Comparison of ENCODE assay signal across 8 mouse cellular contexts in the genomic region with DNA sequence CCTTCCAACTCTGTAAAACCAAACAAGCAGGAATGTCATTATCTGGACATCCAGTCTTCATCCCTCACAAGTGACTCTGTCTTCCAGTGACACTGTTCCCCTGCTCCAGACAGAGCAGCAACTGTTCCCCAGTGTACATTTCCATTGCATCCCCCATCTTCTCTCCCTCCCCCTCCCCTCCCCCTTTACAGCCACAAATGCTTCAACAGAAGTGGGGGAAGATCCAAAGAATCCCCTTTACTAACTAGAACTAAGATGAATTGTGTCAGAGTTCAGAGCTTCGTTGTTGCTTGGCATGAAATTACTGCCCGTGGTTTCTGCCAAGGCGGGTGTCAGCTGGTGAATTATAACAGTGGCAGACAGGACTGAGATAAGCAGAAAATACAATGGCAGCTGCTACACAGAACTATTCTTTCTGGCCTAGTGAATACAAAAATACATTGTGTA.
DNase-seq lines count a peak whose midpoint lies in the region; ATAC-seq and TF ChIP-seq lines count a peak whose summit lies in the region.

No protein-coding gene starts in this region.

- no peak overlapping the region for H3K9ac ChIP-seq in forebrain, postnatal 0 days
- no peak overlapping the region for H3K9ac ChIP-seq in kidney, postnatal 0 days (ENCODE audit: low read depth, low read length)
- H3K9ac ChIP-seq in lung, embryonic 16.5 days (ENCODE audit: low read length), result no peak overlapping the region

- no peak overlapping the region for H3K4me2 ChIP-seq in forebrain, postnatal 0 days (ENCODE audit: low read depth)
- H3K4me2 ChIP-seq in kidney, postnatal 0 days (ENCODE audit: low read length), result no peak overlapping the region
- no peak overlapping the region for H3K4me2 ChIP-seq in lung, embryonic 16.5 days (ENCODE audit: low read depth, low read length)

- ATAC-seq in forebrain, postnatal 0 days, result peak; percentile 86
- no peak for ATAC-seq in kidney, postnatal 0 days (replicated peaks; ENCODE audit: low FRiP score, low read depth)
- peak; percentile 81 for ATAC-seq in lung, embryonic 16.5 days (ENCODE audit: low read depth)

- no peak overlapping the region for H3K4me3 ChIP-seq in forebrain, postnatal 0 days (ENCODE audit: low read depth, low read length)
- H3K4me3 ChIP-seq in kidney, postnatal 0 days (replicated peaks; ENCODE audit: low read depth, low read length), result no peak overlapping the region
- H3K4me3 ChIP-seq in lung, embryonic 16.5 days (ENCODE audit: low read length), result no peak overlapping the region

- 0 out of 2 replicates have a peak, but pooled peaks cover 4% of the 10 kb centered on the region for H3K4me1 ChIP-seq in forebrain, postnatal 0 days (ENCODE audit: insufficient read depth)
- no peaks in the 10 kb centered on the region; the same call in 1 of the 2 replicates for H3K4me1 ChIP-seq in kidney, postnatal 0 days (replicated peaks; ENCODE audit: insufficient read depth, low read length)
- no peaks in the 10 kb centered on the region; the same call in 1 of the 2 replicates for H3K4me1 ChIP-seq in lung, embryonic 16.5 days (replicated peaks; ENCODE audit: control insufficient read depth, insufficient read depth, low read length)

- WGBS in forebrain, postnatal 0 days, result 13% methylated on average over 3 of the region's 3 CpGs
- WGBS in kidney, postnatal 0 days, result 23% methylated on average over 3 of the region's 3 CpGs
- 23% methylated on average over 3 of the region's 3 CpGs for WGBS in lung, embryonic 16.5 days

- H3K9me3 ChIP-seq in forebrain, postnatal 0 days (ENCODE audit: low read length), result no peaks in the 10 kb centered on the region
- no peaks in the 10 kb centered on the region for H3K9me3 ChIP-seq in kidney, postnatal 0 days (replicated peaks; ENCODE audit: low read length)
- H3K9me3 ChIP-seq in lung, embryonic 16.5 days (ENCODE audit: control insufficient read depth, low read length), result no peaks in the 10 kb centered on the region

- H3K36me3 ChIP-seq in forebrain, postnatal 0 days (ENCODE audit: insufficient read depth), result no peaks in the 10 kb centered on the region
- no peaks in the 10 kb centered on the region for H3K36me3 ChIP-seq in kidney, postnatal 0 days (ENCODE audit: insufficient read depth, low read length)
- no peaks in the 10 kb centered on the region for H3K36me3 ChIP-seq in lung, embryonic 16.5 days (ENCODE audit: control insufficient read depth, insufficient read depth, low read length)

- no peak for TF ChIP-seq CTCF in forebrain, postnatal 0 days (IDR thresholded peaks at IDR 0.05; ENCODE audit: low read depth)
- TF ChIP-seq CTCF in kidney, postnatal 0 days (IDR thresholded peaks at IDR 0.05; ENCODE audit: low read depth), result no peak

- no peak overlapping the region for H3K27ac ChIP-seq in forebrain, postnatal 0 days (ENCODE audit: low read depth, low read length)
- no peak overlapping the region for H3K27ac ChIP-seq in kidney, postnatal 0 days
- no peak overlapping the region for H3K27ac ChIP-seq in lung, embryonic 16.5 days (ENCODE audit: low read length)

- DNase-seq in MN1 (ENCODE audit: low spot score), result peak; percentile 16
- peak; percentile 50 for DNase-seq in adrenal gland, postnatal 25 days
- DNase-seq in forebrain, postnatal 0 days, result peak; percentile 73
- DNase-seq in kidney, postnatal 0 days (ENCODE audit: low spot score), result peak; percentile 18
- DNase-seq in right cerebral cortex, adult 18-20 months, result peak; percentile 8
- DNase-seq in thymus, postnatal 0 days (ENCODE audit: low spot score), result no peak
- no peak for DNase-seq in gastrocnemius, postnatal 25 days

- no peaks in the 10 kb centered on the region for H3K27me3 ChIP-seq in forebrain, postnatal 0 days (ENCODE audit: insufficient read depth, low read length)
- no peaks in the 10 kb centered on the region for H3K27me3 ChIP-seq in kidney, postnatal 0 days (ENCODE audit: insufficient read depth, low read length)
- no peaks in the 10 kb centered on the region for H3K27me3 ChIP-seq in lung, embryonic 16.5 days (ENCODE audit: control insufficient read depth, insufficient read depth, low read depth, low read length)

Comparison
In these comparisons a context has a peak if more than half of its experiments do, and no peak if none do; other contexts are left out.
1. DNase-seq: peak in MN1 (single experiment), adrenal gland, postnatal 25 days (single experiment), forebrain, postnatal 0 days (single experiment), kidney, postnatal 0 days (single experiment) and right cerebral cortex, adult 18-20 months (single experiment); none in thymus, postnatal 0 days (single experiment) and gastrocnemius, postnatal 25 days (single experiment).